Mouse (Mus musculus): ENCODE data around the gene Slc7a9. TPM values are rescaled to one million over a fixed set of nuclear protein-coding genes. Genes with fewer than 3 reads are reported as not detected.

Gene Slc7a9
- polyA plus RNA-seq, 1 experiment = not detected

DNA sequence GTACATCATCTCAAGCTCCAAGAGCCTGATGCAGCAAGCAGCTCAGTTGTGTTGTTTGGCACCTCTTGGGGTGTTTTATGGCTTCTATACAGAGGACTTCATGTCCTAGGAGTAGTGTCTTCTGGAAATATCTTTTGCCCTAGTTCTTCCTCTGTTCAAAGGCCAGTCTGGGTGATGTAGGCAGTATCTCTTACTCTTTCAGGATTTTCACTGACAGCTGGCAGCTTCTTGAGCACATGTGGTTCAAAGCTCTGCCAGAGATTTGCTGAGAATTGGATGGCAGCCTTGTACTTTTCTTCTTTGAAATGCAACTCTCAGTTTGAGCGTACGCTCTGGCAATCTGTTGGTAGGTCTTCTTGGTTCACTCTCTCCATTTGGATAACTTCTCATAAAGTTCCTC lies 48.9 kb downstream of the Slc7a9 start:
- Histone ChIP-seq H3K4me2 (ENCODE audit: low read depth) (no peak overlapping the region), H3K79me2 (ENCODE audit: control insufficient read depth, insufficient read depth) (no peaks in the 10 kb centered on the region), H3K36me3 (ENCODE audit: control insufficient read depth, insufficient read depth) (no peaks in the 10 kb centered on the region), H3K4me3 (no peak overlapping the region), H3ac (ENCODE audit: control insufficient read depth, insufficient read length) (no peak overlapping the region), H3K27me3 (ENCODE audit: control insufficient read depth, insufficient read depth, insufficient read length) (peaks cover 14% of the 10 kb centered on the region)
- no peak for TF ChIP-seq USF1 (IDR thresholded peaks at IDR 0.05; ENCODE audit: low read depth)
- TF ChIP-seq MAX (IDR thresholded peaks at IDR 0.05; ENCODE audit: low read depth) = no peak
- no peak for TF ChIP-seq POLR2AphosphoS2 (IDR thresholded peaks at IDR 0.05; ENCODE audit: insufficient read length, low read depth)
- TF ChIP-seq REST (IDR thresholded peaks at IDR 0.05; ENCODE audit: insufficient read depth, insufficient read length) = no peak
- TF ChIP-seq SRF (IDR thresholded peaks at IDR 0.05; ENCODE audit: control insufficient read depth, insufficient read length, low read depth) = no peak
- no peak for TF ChIP-seq MYOG (IDR thresholded peaks at IDR 0.05; ENCODE audit: control insufficient read depth in 1 of 3, insufficient read depth in 1 of 3, insufficient read length in 2 of 3, low read depth in 2 of 3)

DNA sequence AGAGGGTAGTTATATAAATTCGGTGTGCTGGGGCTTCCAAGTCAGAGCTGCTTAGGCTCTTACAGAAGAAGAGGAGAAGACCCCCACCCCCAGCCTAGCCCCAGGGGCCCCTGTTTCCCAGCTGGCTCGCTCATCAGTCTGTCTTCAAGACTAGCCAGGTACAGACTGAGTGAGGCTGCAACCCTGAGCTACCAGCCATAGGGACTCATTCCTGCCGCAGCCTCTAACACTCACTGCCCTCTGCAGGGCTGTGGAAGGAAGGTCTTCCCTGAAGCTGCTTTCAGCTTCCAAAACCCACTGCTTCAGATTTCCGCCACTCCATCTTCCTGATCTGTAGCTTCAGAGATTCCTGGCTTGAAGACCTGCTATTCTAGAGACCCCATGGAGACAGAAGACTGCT lies 53.4 kb downstream of the Slc7a9 start:
- H3K36me3 ChIP-seq (ENCODE audit: control insufficient read depth, insufficient read depth) = no peaks in the 10 kb centered on the region
- H3ac ChIP-seq (ENCODE audit: control insufficient read depth, insufficient read length) = no peak overlapping the region
- no peaks in the 10 kb centered on the region for H3K79me2 ChIP-seq (ENCODE audit: control insufficient read depth, insufficient read depth)
- peaks cover 17% of the 10 kb centered on the region for H3K27me3 ChIP-seq (ENCODE audit: control insufficient read depth, insufficient read depth, insufficient read length)
- no peak overlapping the region for H3K4me2 ChIP-seq (ENCODE audit: low read depth)
- TF ChIP-seq POLR2AphosphoS2 (IDR thresholded peaks at IDR 0.05; ENCODE audit: insufficient read length, low read depth) = no peak
- no peak overlapping the region for H3K4me3 ChIP-seq

Other genes starting within 250 kb of the Slc7a9 start
- gene Lrp3, start 233.3 kb upstream of the Slc7a9 start, polyA plus RNA-seq (2012; fragmentation: generic; extraction: Trizol) = not detected
- 4.8 TPM for gene Gpatch1, start 130.4 kb upstream of the Slc7a9 start, polyA plus RNA-seq (2012; fragmentation: generic; extraction: Trizol)
- 0.66 TPM for gene Rhpn2, start 114.6 kb upstream of the Slc7a9 start, polyA plus RNA-seq (2012; fragmentation: generic; extraction: Trizol)
- 6.8 TPM for gene Faap24, start 52.0 kb upstream of the Slc7a9 start, polyA plus RNA-seq (2012; fragmentation: generic; extraction: Trizol)
- 14.7 TPM for gene Cep89, start 51.8 kb upstream of the Slc7a9 start, polyA plus RNA-seq (2012; fragmentation: generic; extraction: Trizol)
- not detected for gene Tdrd12, start 88.9 kb downstream of the Slc7a9 start, polyA plus RNA-seq (2012; fragmentation: generic; extraction: Trizol)
- 18.3 TPM for gene Nudt19, start 107.5 kb downstream of the Slc7a9 start, polyA plus RNA-seq (2012; fragmentation: generic; extraction: Trizol)
- not detected for gene Rgs9bp, start 136.8 kb downstream of the Slc7a9 start, polyA plus RNA-seq (2012; fragmentation: generic; extraction: Trizol)
- 13.0 TPM for gene Ankrd27, start 137.4 kb downstream of the Slc7a9 start, polyA plus RNA-seq (2012; fragmentation: generic; extraction: Trizol)
- 160 TPM for gene Pdcd5, start 198.7 kb downstream of the Slc7a9 start, polyA plus RNA-seq (2012; fragmentation: generic; extraction: Trizol)

Measured in myocyte (in vitro differentiated cells).